Comparison of ENCODE assay signal across 18 mouse cellular contexts in the genomic region with DNA sequence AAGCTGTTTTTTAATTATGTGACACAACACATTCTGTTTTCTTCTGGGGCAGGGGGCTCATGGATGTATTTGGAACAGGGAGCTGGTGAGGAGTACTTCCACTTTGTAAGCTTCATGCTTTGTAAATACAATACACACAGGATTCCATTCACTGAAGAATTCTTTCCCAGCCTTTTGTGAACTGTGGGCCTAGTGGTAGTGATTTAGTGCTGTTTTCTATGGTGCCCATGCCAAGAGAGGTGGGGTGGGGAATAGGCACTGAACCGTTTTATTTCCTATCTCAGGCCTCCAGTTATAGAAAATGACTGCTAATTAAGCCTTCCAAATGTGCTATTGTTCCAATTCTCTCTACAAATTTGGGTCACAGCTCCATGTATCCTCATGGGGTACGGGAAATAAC.
"Had no signal": no experiment of that assay in that cellular context is flagged by ENCODE, and none has a peak within 500 bp of the region (broad histone marks: within the 10 kb centered on the region; RNA-seq: fewer than 3 reads in every experiment).

No protein-coding gene starts in this region.

- DNase-seq: kidney, adult 8-10 months; kidney, postnatal 36 days; layer of hippocampus, postnatal 36 days; liver, embryonic 13.5 days; lung, adult 2 months; lung, postnatal 14 days; lung, postnatal 4 days; right cerebral cortex, adult 18-20 months; right cerebral cortex, postnatal 25 days; spleen, adult 18-20 months; thymus, postnatal 25 days had no signal

- H3K9me3 ChIP-seq: liver, embryonic 13.5 days; midbrain, embryonic 12.5 days; neural tube, embryonic 13.5 days; stomach, embryonic 15.5 days had no signal

- H3K4me3 ChIP-seq: left cerebral cortex, adult 2 months; liver, embryonic 13.5 days; midbrain, embryonic 12.5 days; myocyte; neural tube, embryonic 13.5 days; stomach, embryonic 15.5 days had no signal

- H3K9ac ChIP-seq: liver, embryonic 13.5 days; midbrain, embryonic 12.5 days; neural tube, embryonic 13.5 days; stomach, embryonic 15.5 days had no signal

- H3K27me3 ChIP-seq: liver, embryonic 13.5 days; midbrain, embryonic 12.5 days; neural tube, embryonic 13.5 days; stomach, embryonic 15.5 days had no signal

- H3K27ac ChIP-seq: left cerebral cortex, adult 2 months; liver, embryonic 13.5 days; midbrain, embryonic 12.5 days; neural tube, embryonic 13.5 days; stomach, embryonic 15.5 days had no signal

- H3K4me2 ChIP-seq: liver, embryonic 13.5 days; midbrain, embryonic 12.5 days; neural tube, embryonic 13.5 days; stomach, embryonic 15.5 days had no signal

- H3K4me1 ChIP-seq: liver, embryonic 13.5 days; stomach, embryonic 15.5 days had no signal

- H3K36me3 ChIP-seq: liver, embryonic 13.5 days; midbrain, embryonic 12.5 days; neural tube, embryonic 13.5 days; stomach, embryonic 15.5 days had no signal

- ATAC-seq: intestine, postnatal 0 days; midbrain, embryonic 16.5 days had no signal
